Mouse (Mus musculus): ENCODE measurements around the gene Rtkn. TPM values are rescaled to one million over a fixed set of nuclear protein-coding genes. Genes with fewer than 3 reads are reported as not detected.
"Not testable (repeated sequence)": the region's sequence is repeated elsewhere in the genome, so short reads cannot be mapped to it uniquely, and the experiment has no call there.

Gene Rtkn
- polyA plus RNA-seq, 1 experiment from 2014 or later, result 16.3 TPM

- in situ Hi-C loops (cut with MboI; ENCODE audit: low pct_unique_long_range_greater_than_20kb), result no loop called here
- POLR2A ChIA-PET, result interaction anchor here (1.4 kb wide), 1 partner anchor 9 kb away, joined by 3 read pairs; the partner anchor contains the start of genes 1700003E16Rik and Wdr54
- DNase-seq (ENCODE audit: low read depth, low spot score) (no peak), ATAC-seq (no peak)
- CTCF ChIA-PET, result no interaction called here
- no peaks in the 10 kb centered on the region for H3K27me3 ChIP-seq
- no peak for TF ChIP-seq CTCF (IDR thresholded peaks at IDR 0.05)
Observed at GRCm38 (mm10) chr6:83147280-83147679, 12.0 kb downstream of the Rtkn start.

DNA sequence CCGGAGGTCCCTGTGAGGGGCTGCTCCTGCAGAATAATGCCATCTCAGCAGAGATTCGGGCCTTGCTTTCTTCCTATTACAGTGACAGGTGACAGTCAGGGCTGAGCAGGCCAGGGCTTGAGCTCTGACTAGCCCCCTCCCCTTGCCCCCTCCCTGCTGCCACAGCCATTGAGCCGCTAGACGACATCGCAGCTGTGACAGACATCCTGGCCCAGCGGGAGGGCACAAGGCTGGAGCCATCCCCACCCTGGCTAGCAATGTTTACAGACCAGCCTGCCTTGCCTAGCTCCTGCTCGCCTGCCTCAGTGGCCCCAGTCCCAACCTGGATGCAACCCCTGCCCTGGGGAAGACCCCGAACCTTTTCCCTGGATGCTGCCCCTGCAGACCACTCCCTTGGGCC lies 16.5 kb downstream of the Rtkn start:
- in situ Hi-C loops (cut with MboI; ENCODE audit: low pct_unique_long_range_greater_than_20kb), result no loop called here
- POLR2A ChIA-PET, result no interaction called here
- no peaks in the 10 kb centered on the region for H3K27me3 ChIP-seq
- CTCF ChIA-PET, result interaction anchor here (1.3 kb wide), 1 partner anchor 31 kb away, joined by 3 read pairs; the partner anchor contains the start of gene Wbp1
- TF ChIP-seq CTCF (IDR thresholded peaks at IDR 0.05), result no peak
- ATAC-seq (no peak), DNase-seq (ENCODE audit: low read depth, low spot score) (no peak)

- ATAC-seq, result no peak
- no peak for DNase-seq (ENCODE audit: low read depth, low spot score)
- in situ Hi-C loops (cut with MboI; ENCODE audit: low pct_unique_long_range_greater_than_20kb), result no loop called here
Observed at GRCm38 (mm10) chr6:83153038-83153437, 17.8 kb downstream of the Rtkn start.

GRCm38 (mm10) chr6:83153485-83153884 lies 18.2 kb downstream of the Rtkn start:
- POLR2A ChIA-PET, result interaction anchor here (1.0 kb wide), 1 partner anchor 29 kb away, joined by 3 read pairs; no protein-coding TSS in a partner anchor
- no peak for TF ChIP-seq CTCF (IDR thresholded peaks at IDR 0.05)

More at GRCm38 (mm10) chr6:83153038-83153437, 17.8 kb downstream of the Rtkn start:
- ChIA-PET CTCF (no interaction called here), POLR2A (interaction anchor here (1.0 kb wide), 2 partner anchors 28 to 33 kb away, joined by 3 read pairs; no protein-coding TSS in a partner anchor)
- TF ChIP-seq CTCF (IDR thresholded peaks at IDR 0.05), result no peak
- H3K27me3 ChIP-seq, result no peaks in the 10 kb centered on the region

DNA sequence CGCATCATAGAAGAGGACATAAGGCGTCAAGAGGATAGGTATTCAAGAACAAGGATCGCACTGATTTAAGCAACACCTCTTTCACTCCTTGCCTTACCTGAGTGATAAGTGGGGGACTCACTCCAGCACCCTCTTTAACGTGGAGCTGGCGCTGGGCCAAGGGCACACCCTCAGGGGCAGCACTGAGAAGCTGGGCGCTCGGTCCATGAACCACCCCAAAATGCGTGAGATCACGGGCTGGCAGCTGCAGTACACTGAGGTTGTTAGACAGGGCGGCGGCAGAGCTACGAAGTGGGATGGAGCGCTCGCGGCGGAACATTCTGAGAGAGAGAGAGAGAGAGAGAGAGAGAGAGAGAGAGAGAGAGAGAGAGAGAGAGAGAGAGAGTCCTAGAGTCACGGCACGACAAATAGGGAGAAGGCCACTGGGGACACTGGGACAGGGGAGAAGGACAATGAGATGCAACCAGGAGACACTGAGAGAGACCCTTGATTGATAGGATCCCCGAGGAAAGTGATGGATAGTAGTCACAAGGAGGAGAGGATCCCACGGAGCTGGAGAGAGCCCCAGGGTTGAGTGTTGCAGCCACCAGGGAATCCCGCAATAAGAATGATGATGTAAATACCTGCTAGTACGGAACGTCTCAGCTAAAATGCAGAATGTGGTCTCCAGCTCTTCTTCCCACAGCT lies 20.4 kb downstream of the Rtkn start:
- in situ Hi-C loops (cut with MboI; ENCODE audit: low pct_unique_long_range_greater_than_20kb), result loop anchor here (5.0 kb wide), 3 partner anchors 38 to 243 kb away; partner anchors contain the start of gene Mogs
- POLR2A ChIA-PET, result interaction anchor here (0.6 to 1.6 kb wide), 6 partner anchors 11 to 425 kb away, joined by 3 to 7 read pairs (median 4); partner anchors contain the start of gene Wbp1
- ATAC-seq (peak; percentile 16), DNase-seq (ENCODE audit: low read depth, low spot score) (no peak)
- CTCF ChIA-PET, result interaction anchor here (1.3 to 1.9 kb wide), 4 partner anchors 12 to 49 kb away, joined by 3 to 4 read pairs (median 3); no protein-coding TSS in a partner anchor
- TF ChIP-seq CTCF (IDR thresholded peaks at IDR 0.05), result no peak
- H3K27me3 ChIP-seq, result no peaks in the 10 kb centered on the region

More at GRCm38 (mm10) chr6:83153485-83153884, 18.2 kb downstream of the Rtkn start:
- no peaks in the 10 kb centered on the region for H3K27me3 ChIP-seq
- no peak for DNase-seq (ENCODE audit: low read depth, low spot score)
- in situ Hi-C loops (cut with MboI; ENCODE audit: low pct_unique_long_range_greater_than_20kb), result no loop called here
- CTCF ChIA-PET, result no interaction called here
- ATAC-seq, result no peak

- ChIA-PET CTCF (interaction anchor here (1.3 to 1.9 kb wide), 4 partner anchors 11 to 50 kb away, joined by 3 to 4 read pairs (median 3); no protein-coding TSS in a partner anchor), POLR2A (interaction anchor here (0.7 to 1.6 kb wide), 7 partner anchors 9 to 61 kb away, joined by 3 to 7 read pairs (median 3); partner anchors contain the start of gene Wbp1)
- H3K27me3 ChIP-seq, result no peaks in the 10 kb centered on the region
- in situ Hi-C loops (cut with MboI; ENCODE audit: low pct_unique_long_range_greater_than_20kb), result loop anchor here (5.0 kb wide), 3 partner anchors 39 to 244 kb away; partner anchors contain the start of gene Mogs
- no peak for TF ChIP-seq CTCF (IDR thresholded peaks at IDR 0.05)
- peak; percentile 63 for ATAC-seq
- DNase-seq (ENCODE audit: low read depth, low spot score), result no peak
Observed at GRCm38 (mm10) chr6:83156259-83156684, 21.0 kb downstream of the Rtkn start, which contains the start of the genes Wdr54 and 1700003E16Rik. Gene Wdr54 (minus strand): TSS chr6:83156397. Gene 1700003E16Rik (plus strand): TSS chr6:83156404.

DNA sequence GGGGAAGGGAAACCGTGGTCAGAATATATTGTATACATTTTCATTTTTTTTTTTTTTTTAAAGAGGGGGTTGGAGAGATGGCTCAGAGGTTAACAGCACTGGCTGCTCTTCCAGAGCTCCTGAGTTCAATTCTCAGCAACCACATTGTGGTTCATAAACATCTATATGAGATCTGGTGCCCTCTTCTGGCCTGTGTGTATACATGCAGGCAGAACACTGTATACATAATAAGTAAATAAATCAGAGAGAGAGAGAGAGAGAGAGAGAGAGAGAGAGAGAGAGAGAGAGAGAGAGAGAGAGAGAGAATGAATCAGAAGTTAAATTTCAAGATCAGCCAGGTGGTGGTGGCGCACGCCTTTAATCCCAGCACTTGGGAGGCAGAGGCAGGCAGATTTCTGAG lies 24.2 kb downstream of the Rtkn start:
- CTCF ChIA-PET, result interaction anchor here (1.0 to 2.6 kb wide), 7 partner anchors 10 to 163 kb away, joined by 3 to 10 read pairs (median 4); partner anchors contain the start of gene Wbp1
- POLR2A ChIA-PET; DNase-seq (ENCODE audit: low read depth, low spot score); ATAC-seq; H3K27me3 ChIP-seq: not testable (repeated sequence)
- in situ Hi-C loops (cut with MboI; ENCODE audit: low pct_unique_long_range_greater_than_20kb), result loop anchor here (5.0 kb wide), 3 partner anchors 42 to 247 kb away; partner anchors contain the start of gene Mogs

- in situ Hi-C loops (cut with MboI; ENCODE audit: low pct_unique_long_range_greater_than_20kb), result no loop called here
- no peak for ATAC-seq
- no peaks in the 10 kb centered on the region for H3K27me3 ChIP-seq
- DNase-seq (ENCODE audit: low read depth, low spot score), result no peak
- CTCF ChIA-PET, result no interaction called here
- POLR2A ChIA-PET, result no interaction called here
- no peak for TF ChIP-seq CTCF (IDR thresholded peaks at IDR 0.05)
Observed at GRCm38 (mm10) chr6:83161442-83161841, 26.2 kb downstream of the Rtkn start.

- ChIA-PET CTCF (interaction anchor here (0.8 to 1.8 kb wide), 7 partner anchors 40 to 166 kb away, joined by 3 to 7 read pairs (median 3); partner anchors contain the start of gene Wbp1), POLR2A (no interaction called here)
- ATAC-seq (no peak), DNase-seq (ENCODE audit: low read depth, low spot score) (no peak)
- H3K27me3 ChIP-seq, result no peaks in the 10 kb centered on the region
- TF ChIP-seq CTCF (IDR thresholded peaks at IDR 0.05), result no peak
- in situ Hi-C loops (cut with MboI; ENCODE audit: low pct_unique_long_range_greater_than_20kb), result no loop called here
Observed at GRCm38 (mm10) chr6:83161921-83162641, 26.8 kb downstream of the Rtkn start.

GRCm38 (mm10) chr6:83162701-83163100 lies 27.4 kb downstream of the Rtkn start:
- in situ Hi-C loops (cut with MboI; ENCODE audit: low pct_unique_long_range_greater_than_20kb), result no loop called here
- no peaks in the 10 kb centered on the region for H3K27me3 ChIP-seq
- POLR2A ChIA-PET, result no interaction called here
- ATAC-seq (no peak), DNase-seq (ENCODE audit: low read depth, low spot score) (no peak)
- TF ChIP-seq CTCF (IDR thresholded peaks at IDR 0.05), result no peak
- CTCF ChIA-PET, result interaction anchor here (0.8 to 1.8 kb wide), 7 partner anchors 41 to 167 kb away, joined by 3 to 7 read pairs (median 3); partner anchors contain the start of gene Wbp1
